Mouse (Mus musculus) neural tube, embryonic 14.5 days (tissue): ENCODE measurements at regions not wholly inside any gene's neighbourhood (a gene's known extent, or its start where the extent isn't known, plus 50 kb on each side); places are given as distances from the start of the nearest gene placed in this dataset.

Experiments used
- ATAC-seq: fragments of 200-750 bp; cut with Nextera tagmentation; 2 replicates; pipeline ENCODE4 v1.8.0; 2017; ENCODE audit warnings: low read depth, mild to moderate bottlenecking, moderate TSS enrichment, moderate library complexity
- H3K27ac ChIP-seq: fragments of 300-500 bp; sonication (generic); 2 replicates; pipeline ENCODE4 v1.5.1; 2014; ENCODE audit warnings: low read depth, mild to moderate bottlenecking, control low read depth, low read length, moderate library complexity, mixed read lengths
- H3K27me3 ChIP-seq: fragments of 300-500 bp; sonication (generic); 2 replicates; pipeline ENCODE4 v1.6.1; 2014; ENCODE audit warnings: low read length; ENCODE audit not compliant: control insufficient read depth, insufficient read depth
- H3K36me3 ChIP-seq: fragments of 300-500 bp; sonication (generic); 2 replicates; pipeline ENCODE4 v1.6.1; 2014; ENCODE audit warnings: low read length, mixed read lengths; ENCODE audit not compliant: control insufficient read depth, insufficient read depth
- H3K4me1 ChIP-seq: fragments of 300-500 bp; sonication (generic); 2 replicates; pipeline ENCODE4 v1.6.1; 2014; ENCODE audit warnings: low read length; ENCODE audit not compliant: control insufficient read depth, insufficient read depth
- H3K4me2 ChIP-seq: fragments of 300-500 bp; sonication (generic); 2 replicates; pipeline ENCODE4 v1.6.1; 2014; ENCODE audit warnings: mild to moderate bottlenecking, low read depth, low read length, control low read depth
- H3K4me3 ChIP-seq: fragments of 300-500 bp; sonication (generic); 2 replicates; pipeline ENCODE4 v1.5.1; 2014; ENCODE audit warnings: low read depth, low read length, control low read depth, mixed read lengths
- H3K9ac ChIP-seq: fragments of 300-500 bp; sonication (generic); replicated peaks from 2 replicates; pipeline ENCODE4 v1.6.1; 2014; ENCODE audit warnings: low read depth, mild to moderate bottlenecking, control low read depth, low read length, mixed read lengths
- H3K9me3 ChIP-seq: fragments of 300-500 bp; sonication (generic); 2 replicates; pipeline ENCODE4 v1.6.1; 2016; ENCODE audit warnings: low read length; ENCODE audit not compliant: control insufficient read depth
- WGBS: fragments of 180-500 bp; shearing (Covaris S2); extraction: QIAGEN DNeasy Blood & Tissue Kit; methylation state at CpG from one replicate; pipeline ENCODE4 v1.1.7; 2014; 5-methylcytosine and 5-hydroxymethylcytosine counted together

- Histone ChIP-seq H3K4me2 (no peak overlapping the region), H3K4me1 (no peaks in the 10 kb centered on the region), H3K4me3 (no peak overlapping the region), H3K9me3 (no peaks in the 10 kb centered on the region), H3K36me3 (no peaks in the 10 kb centered on the region), H3K27me3 (no peaks in the 10 kb centered on the region), H3K27ac (no peak overlapping the region), H3K9ac (no peak overlapping the region)
- no peak for ATAC-seq
Observed at GRCm38 (mm10) chrX:82741478-82741877, 207.2 kb upstream of the Dmd start.

GRCm38 (mm10) chrX:82764204-82764603 is 184.5 kb upstream of the Dmd start:
- no peak overlapping the region for H3K27ac ChIP-seq
- no peak overlapping the region for H3K4me2 ChIP-seq
- WGBS: 4% methylated on average over 2 of the region's 2 CpGs
- H3K9me3 ChIP-seq: no peaks in the 10 kb centered on the region
- no peak overlapping the region for H3K4me3 ChIP-seq
- no peak overlapping the region for H3K9ac ChIP-seq
- no peaks in the 10 kb centered on the region for H3K4me1 ChIP-seq
- H3K27me3 ChIP-seq: no peaks in the 10 kb centered on the region
- no peaks in the 10 kb centered on the region for H3K36me3 ChIP-seq
- ATAC-seq: no peak

GRCm38 (mm10) chrX:82809171-82809570 is 139.5 kb upstream of the Dmd start:
- H3K4me3 ChIP-seq: no peak overlapping the region
- no peak overlapping the region for H3K27ac ChIP-seq
- no peak overlapping the region for H3K9ac ChIP-seq
- WGBS: 22% methylated on average over 2 of the region's 2 CpGs
- H3K4me2 ChIP-seq: no peak overlapping the region
- no peaks in the 10 kb centered on the region for H3K36me3 ChIP-seq
- no peaks in the 10 kb centered on the region for H3K9me3 ChIP-seq
- H3K27me3 ChIP-seq: no peaks in the 10 kb centered on the region
- ATAC-seq: no peak
- no peaks in the 10 kb centered on the region for H3K4me1 ChIP-seq

GRCm38 (mm10) chrX:82814618-82815017 is 134.1 kb upstream of the Dmd start:
- Histone ChIP-seq H3K27ac (no peak overlapping the region), H3K4me1 (no peaks in the 10 kb centered on the region), H3K4me2 (peak overlapping the region; percentile 37; the same call in 1 of the 2 replicates), H3K36me3 (no peaks in the 10 kb centered on the region), H3K27me3 (no peaks in the 10 kb centered on the region), H3K9ac (no peak overlapping the region), H3K9me3 (no peaks in the 10 kb centered on the region), H3K4me3 (peak overlapping the region; percentile 20)
- WGBS: 24% methylated on average over 11 of the region's 11 CpGs
- peak; percentile 38; the same call in 1 of the 2 replicates for ATAC-seq

- Histone ChIP-seq H3K4me2 (no peak overlapping the region), H3K27ac (no peak overlapping the region), H3K4me3 (no peak overlapping the region), H3K9me3 (no peaks in the 10 kb centered on the region), H3K4me1 (no peaks in the 10 kb centered on the region), H3K36me3 (no peaks in the 10 kb centered on the region), H3K27me3 (no peaks in the 10 kb centered on the region), H3K9ac (no peak overlapping the region)
- WGBS: 57% methylated on average over 4 of the region's 4 CpGs
- ATAC-seq: no peak
Observed at GRCm38 (mm10) chrX:82817045-82817444, 131.6 kb upstream of the Dmd start.

- no peaks in the 10 kb centered on the region for H3K9me3 ChIP-seq
- no peak overlapping the region for H3K9ac ChIP-seq
- H3K4me1 ChIP-seq: no peaks in the 10 kb centered on the region
- no peaks in the 10 kb centered on the region for H3K36me3 ChIP-seq
- no peak overlapping the region for H3K4me3 ChIP-seq
- ATAC-seq: no peak
- 32% methylated on average over 5 of the region's 5 CpGs for WGBS
- no peak overlapping the region for H3K4me2 ChIP-seq
- no peak overlapping the region for H3K27ac ChIP-seq
- no peaks in the 10 kb centered on the region for H3K27me3 ChIP-seq
Observed at GRCm38 (mm10) chrX:82823606-82824005, 125.1 kb upstream of the Dmd start.

- H3K4me1 ChIP-seq: no peaks in the 10 kb centered on the region
- H3K36me3 ChIP-seq: no peaks in the 10 kb centered on the region
- ATAC-seq: no peak
- H3K9ac ChIP-seq: no peak overlapping the region
- WGBS: 39% methylated on average over 1 of the region's 1 CpGs
- H3K4me2 ChIP-seq: no peak overlapping the region
- H3K27ac ChIP-seq: no peak overlapping the region
- no peaks in the 10 kb centered on the region for H3K9me3 ChIP-seq
- H3K4me3 ChIP-seq: no peak overlapping the region
- no peaks in the 10 kb centered on the region for H3K27me3 ChIP-seq
Observed at GRCm38 (mm10) chrX:82866116-82866515, 82.6 kb upstream of the Dmd start.
